Mouse (Mus musculus) urinary bladder, adult 18-20 months (tissue): ENCODE measurements at regions not wholly inside any gene's neighbourhood (a gene's known extent, or its start where the extent isn't known, plus 50 kb on each side); places are given as distances from the start of the nearest gene placed in this dataset.

Source experiments
- DNase-seq, 2 experiments: peaks; one replicate each; pipeline ENCODE4 v3.0.0; 2022; ENCODE audit warnings: low spot score in 2 of 2, mixed read lengths in 2 of 2

GRCm38 (mm10) chr2:116201248-116202223, 135.9 kb upstream of the Meis2 start:
- DNase-seq = no peak

- DNase-seq = no peak
Measured at GRCm38 (mm10) chr2:116200795-116201194, 135.2 kb upstream of the Meis2 start.

- no peak for DNase-seq
Measured at GRCm38 (mm10) chr2:116181861-116182260, 116.2 kb upstream of the Meis2 start.

GRCm38 (mm10) chr2:116177155-116177554, 111.5 kb upstream of the Meis2 start:
- no peak for DNase-seq

- no peak for DNase-seq
Measured at GRCm38 (mm10) chr2:116165871-116166770, 100.5 kb upstream of the Meis2 start.
